Mouse (Mus musculus): ENCODE measurements around the gene Serinc3. TPM values are rescaled to one million over a fixed set of nuclear protein-coding genes. Genes with fewer than 3 reads are reported as not detected.

Gene Serinc3
- polyA plus RNA-seq, 1 experiment from 2014 or later = 38.4 TPM

- H3K4me2 ChIP-seq (replicated peaks; ENCODE audit: low read depth, low read length) = no peak overlapping the region
- no peak overlapping the region for H3K4me3 ChIP-seq (ENCODE audit: low read depth, low read length)
- ATAC-seq (ENCODE audit: low FRiP score) (no peak), DNase-seq (ENCODE audit: low spot score) (no peak)
- no peak overlapping the region for H3K9ac ChIP-seq (ENCODE audit: low read depth, low read length)
- no peaks in the 10 kb centered on the region for H3K9me3 ChIP-seq (ENCODE audit: control insufficient read depth, low read length)
- no peaks in the 10 kb centered on the region for H3K36me3 ChIP-seq (ENCODE audit: control insufficient read depth, insufficient read depth, low read length)
- H3K4me1 ChIP-seq (replicated peaks; ENCODE audit: control insufficient read depth, insufficient read depth, low read length) = no peaks in the 10 kb centered on the region
- no peaks in the 10 kb centered on the region for H3K27me3 ChIP-seq (ENCODE audit: control insufficient read depth, insufficient read depth, low read length)
- H3K27ac ChIP-seq (ENCODE audit: low read depth, low read length) = no peak overlapping the region
- 84% methylated on average over 3 of the region's 3 CpGs for WGBS
Measured at GRCm38 (mm10) chr2:163574321-163574720, 70.6 kb downstream of the Serinc3 start.

Other genes with a start within 250 kb of the Serinc3 start
- 0.32 and 0.43 TPM in 2 replicates for gene Jph2, start 247.1 kb downstream of the Serinc3 start, polyA plus RNA-seq (2014; fragmentation: Nextera tagmentation; extraction: Ambion mirVana)
- gene Oser1, start 220.4 kb downstream of the Serinc3 start, polyA plus RNA-seq (2014; fragmentation: Nextera tagmentation; extraction: Ambion mirVana) = 88.7 and 92.1 TPM in 2 replicates
- gene Gdap1l1, start 206.7 kb downstream of the Serinc3 start, polyA plus RNA-seq (2014; fragmentation: Nextera tagmentation; extraction: Ambion mirVana) = 47.4 and 52.9 TPM in 2 replicates
- 8.0 and 9.0 TPM in 2 replicates for gene Fitm2, start 172.5 kb downstream of the Serinc3 start, polyA plus RNA-seq (2014; fragmentation: Nextera tagmentation; extraction: Ambion mirVana)
- gene R3hdml, start 152.8 kb downstream of the Serinc3 start, polyA plus RNA-seq (2014; fragmentation: Nextera tagmentation; extraction: Ambion mirVana) = 0.15 TPM in 1 of 2 replicates, not detected in the other
- gene Hnf4a, start 138.3 kb downstream of the Serinc3 start, polyA plus RNA-seq (2014; fragmentation: Nextera tagmentation; extraction: Ambion mirVana) = not detected in 2 replicates
- gene Ttpal, start 42.8 kb downstream of the Serinc3 start, polyA plus RNA-seq (2014; fragmentation: Nextera tagmentation; extraction: Ambion mirVana) = 40.2 and 42.2 TPM in 2 replicates
- gene Pkig, start 13.3 kb upstream of the Serinc3 start, polyA plus RNA-seq (2014; fragmentation: Nextera tagmentation; extraction: Ambion mirVana) = 136 and 138 TPM in 2 replicates
- 4.7 and 6.0 TPM in 2 replicates for gene Ada, start 105.1 kb upstream of the Serinc3 start, polyA plus RNA-seq (2014; fragmentation: Nextera tagmentation; extraction: Ambion mirVana)
- 0.17 and 0.19 TPM in 2 replicates for gene Ccn5, start 175.7 kb upstream of the Serinc3 start, polyA plus RNA-seq (2014; fragmentation: Nextera tagmentation; extraction: Ambion mirVana)
- gene Kcnk15, start 208.5 kb upstream of the Serinc3 start, polyA plus RNA-seq (2014; fragmentation: Nextera tagmentation; extraction: Ambion mirVana) = not detected in 2 replicates